Mouse (Mus musculus): Measurements from ENCODE around the gene Anapc11. TPM values are rescaled to one million over a fixed set of nuclear protein-coding genes. Genes with fewer than 3 reads are reported as not detected.
A peak's percentile ranks its signal among the peaks of the same experiment; 100 is the strongest.

The Anapc11 gene
- polyA plus RNA-seq, 1 experiment = 254 TPM

DNA sequence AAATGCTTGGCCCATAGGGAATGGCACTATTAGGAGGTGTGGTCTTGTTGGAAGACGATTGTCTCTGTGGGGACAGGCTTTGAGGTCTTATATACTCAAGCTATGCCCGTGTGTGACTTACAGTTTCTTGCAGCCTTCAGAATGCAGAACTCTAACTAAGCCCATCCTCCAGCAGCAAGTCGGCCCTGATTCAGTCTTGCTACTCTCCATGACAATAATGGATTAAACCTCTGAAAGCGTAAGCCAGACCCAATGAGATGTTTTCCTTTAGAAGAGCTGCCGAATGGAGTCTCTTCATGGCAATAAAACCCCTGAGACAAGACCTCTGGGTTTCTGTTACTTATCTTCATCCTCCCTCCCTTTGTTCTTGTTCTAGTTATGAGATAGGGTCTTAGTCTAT lies 36.6 kb downstream of the Anapc11 start:
- TF ChIP-seq MYOD1 (IDR thresholded peaks at IDR 0.05; ENCODE audit: control insufficient read depth, insufficient read length, low read depth) (no peak), MYOG (IDR thresholded peaks at IDR 0.05; ENCODE audit: control insufficient read depth, extremely low read depth, insufficient read length) (no peak), FOSL1 (IDR thresholded peaks at IDR 0.05; ENCODE audit: insufficient read depth, low read length, poor library complexity, severe bottlenecking) (no peak), USF1 (IDR thresholded peaks at IDR 0.05; ENCODE audit: low read depth) (no peak), CEBPB (IDR thresholded peaks at IDR 0.05; ENCODE audit: low read depth) (no peak), MAX (IDR thresholded peaks at IDR 0.05) (no peak), CTCF (IDR thresholded peaks at IDR 0.05; ENCODE audit: control insufficient read depth, insufficient read depth, insufficient read length) (no peak)
- no peaks in the 10 kb centered on the region for H3K27me3 ChIP-seq (ENCODE audit: control insufficient read depth, insufficient read depth, insufficient read length)
- H3K4me3 ChIP-seq (ENCODE audit: insufficient read depth, poor library complexity, severe bottlenecking) = no peak overlapping the region

DNA sequence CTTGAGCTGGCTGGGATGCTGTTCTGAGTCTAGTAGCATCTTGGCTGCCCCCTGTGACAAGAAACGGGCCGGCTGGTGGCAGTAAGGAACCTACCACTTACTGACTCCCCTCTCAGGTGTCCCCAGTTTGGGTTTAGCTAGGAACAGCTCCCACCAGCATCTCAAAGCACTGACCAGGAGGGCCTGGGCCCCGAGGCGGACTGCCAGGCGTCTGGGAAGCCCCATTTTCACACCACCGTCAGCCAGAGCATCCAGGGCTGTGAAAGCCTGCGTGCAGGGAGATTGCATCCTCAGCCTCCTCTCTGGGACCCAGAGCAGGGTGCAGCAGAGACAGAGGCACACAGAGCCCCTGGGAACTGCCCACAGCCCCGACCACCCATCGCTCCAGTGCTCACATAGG lies 43.0 kb downstream of the Anapc11 start:
- H3K79me3 ChIP-seq (ENCODE audit: low read depth) = no peaks in the 10 kb centered on the region
- no peak for TF ChIP-seq MYOD1 (IDR thresholded peaks at IDR 0.05; ENCODE audit: control insufficient read depth, insufficient read length, low read depth)
- no peak for TF ChIP-seq USF1 (IDR thresholded peaks at IDR 0.05; ENCODE audit: low read depth)
- TF ChIP-seq MYOG (IDR thresholded peaks at IDR 0.05; ENCODE audit: control insufficient read depth, extremely low read depth, insufficient read length) = no peak
- no peak for TF ChIP-seq CTCF (IDR thresholded peaks at IDR 0.05; ENCODE audit: control insufficient read depth, insufficient read depth, insufficient read length)
- TF ChIP-seq MAX (IDR thresholded peaks at IDR 0.05) = no peak
- TF ChIP-seq FOSL1 (IDR thresholded peaks at IDR 0.05; ENCODE audit: insufficient read depth, low read length, poor library complexity, severe bottlenecking) = no peak
- no peak for TF ChIP-seq CEBPB (IDR thresholded peaks at IDR 0.05; ENCODE audit: low read depth)
- peaks cover under 1% of the 10 kb centered on the region for H3K79me2 ChIP-seq (ENCODE audit: control insufficient read depth, insufficient read depth)
- no peak overlapping the region for H3K4me3 ChIP-seq (ENCODE audit: insufficient read depth, poor library complexity, severe bottlenecking)
- H3ac ChIP-seq (ENCODE audit: control insufficient read depth, insufficient read length, low read depth) = no peak overlapping the region
- H3K27me3 ChIP-seq (ENCODE audit: control insufficient read depth, insufficient read depth, insufficient read length) = no peaks in the 10 kb centered on the region
- no peaks in the 10 kb centered on the region for H3K36me3 ChIP-seq (ENCODE audit: control insufficient read depth, insufficient read depth)

More for the DNA sequence above, 36.6 kb downstream of the Anapc11 start:
- H3K79me3 ChIP-seq (ENCODE audit: low read depth) = peaks cover 38% of the 10 kb centered on the region
- H3K79me2 ChIP-seq (ENCODE audit: control insufficient read depth, insufficient read depth) = peaks cover 60% of the 10 kb centered on the region
- no peaks in the 10 kb centered on the region for H3K36me3 ChIP-seq (ENCODE audit: control insufficient read depth, insufficient read depth)
- H3ac ChIP-seq (ENCODE audit: control insufficient read depth, insufficient read length, low read depth) = no peak overlapping the region

DNA sequence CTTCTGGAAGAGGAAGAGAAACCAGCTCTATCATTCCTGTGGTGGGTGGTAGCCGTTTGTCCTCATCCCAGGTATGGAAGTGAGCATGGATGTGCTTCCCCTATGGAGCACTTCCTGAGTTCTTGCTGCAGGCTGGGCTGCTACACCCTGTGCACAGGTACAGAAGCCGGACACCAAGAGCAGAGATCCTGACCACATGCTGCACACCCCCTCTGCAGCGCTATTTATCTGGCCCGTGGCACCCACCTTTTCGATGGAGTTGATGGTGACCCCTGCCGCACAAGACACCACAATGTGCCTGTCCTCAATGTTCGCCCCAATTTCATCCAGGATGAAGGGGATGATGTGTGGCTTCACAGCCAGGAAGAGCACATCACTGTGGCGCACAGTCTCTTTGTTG lies 43.6 kb downstream of the Anapc11 start:
- TF ChIP-seq CEBPB (IDR thresholded peaks at IDR 0.05; ENCODE audit: low read depth) (no peak), MAX (IDR thresholded peaks at IDR 0.05) (no peak), MYOD1 (IDR thresholded peaks at IDR 0.05; ENCODE audit: control insufficient read depth, insufficient read length, low read depth) (no peak), CTCF (IDR thresholded peaks at IDR 0.05; ENCODE audit: control insufficient read depth, insufficient read depth, insufficient read length) (no peak), MYOG (IDR thresholded peaks at IDR 0.05; ENCODE audit: control insufficient read depth, extremely low read depth, insufficient read length) (no peak), FOSL1 (IDR thresholded peaks at IDR 0.05; ENCODE audit: insufficient read depth, low read length, poor library complexity, severe bottlenecking) (no peak), USF1 (IDR thresholded peaks at IDR 0.05; ENCODE audit: low read depth) (no peak)
- H3ac ChIP-seq (ENCODE audit: control insufficient read depth, insufficient read length, low read depth) = no peak overlapping the region
- no peak overlapping the region for H3K4me3 ChIP-seq (ENCODE audit: insufficient read depth, poor library complexity, severe bottlenecking)
- H3K36me3 ChIP-seq (ENCODE audit: control insufficient read depth, insufficient read depth) = no peaks in the 10 kb centered on the region
- H3K79me3 ChIP-seq (ENCODE audit: low read depth) = no peaks in the 10 kb centered on the region
- H3K27me3 ChIP-seq (ENCODE audit: control insufficient read depth, insufficient read depth, insufficient read length) = no peaks in the 10 kb centered on the region
- H3K79me2 ChIP-seq (ENCODE audit: control insufficient read depth, insufficient read depth) = no peaks in the 10 kb centered on the region

DNA sequence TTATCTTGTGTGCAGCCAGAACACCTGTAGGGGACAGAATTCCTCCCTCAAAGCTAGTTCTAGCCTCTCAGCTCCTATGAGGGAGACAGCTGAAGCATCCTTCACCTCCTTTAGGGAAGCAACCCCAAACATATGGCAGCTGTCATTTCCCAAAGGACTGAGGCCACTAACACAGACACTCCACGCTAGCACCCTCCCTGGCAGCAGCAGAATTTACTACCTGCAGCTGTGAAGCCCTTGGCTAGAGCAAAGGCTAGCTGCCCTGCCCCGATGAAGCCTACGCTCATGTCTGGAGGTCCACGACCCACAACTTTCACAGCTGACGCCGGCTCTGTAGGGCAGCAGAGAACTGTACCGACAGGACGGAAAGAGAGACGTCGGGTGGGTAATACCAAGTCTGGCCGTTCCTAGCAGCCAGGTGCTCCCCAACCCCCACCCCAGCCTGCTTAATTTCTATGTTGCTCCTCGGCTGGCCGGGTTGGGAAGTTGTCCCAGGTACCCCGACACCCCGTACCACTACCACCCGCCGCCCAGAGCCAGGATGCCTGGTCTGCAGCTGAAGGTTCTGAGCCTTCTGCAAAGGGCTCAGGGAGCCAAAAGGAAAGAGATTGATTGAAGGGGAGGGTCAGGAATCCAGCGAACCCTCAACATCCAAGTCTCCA lies 44.8 kb downstream of the Anapc11 start:
- Histone ChIP-seq H3K27me3 (ENCODE audit: control insufficient read depth, insufficient read depth, insufficient read length) (no peaks in the 10 kb centered on the region), H3ac (ENCODE audit: control insufficient read depth, insufficient read length, low read depth) (peak overlapping the region; percentile 60), H3K79me2 (ENCODE audit: control insufficient read depth, insufficient read depth) (no peaks in the 10 kb centered on the region), H3K36me3 (ENCODE audit: control insufficient read depth, insufficient read depth) (no peaks in the 10 kb centered on the region), H3K79me3 (ENCODE audit: low read depth) (no peaks in the 10 kb centered on the region), H3K4me3 (ENCODE audit: insufficient read depth, poor library complexity, severe bottlenecking) (peak overlapping the region; percentile 30)
- no peak for TF ChIP-seq USF1 (IDR thresholded peaks at IDR 0.05; ENCODE audit: low read depth)
- no peak for TF ChIP-seq MYOG (IDR thresholded peaks at IDR 0.05; ENCODE audit: control insufficient read depth, extremely low read depth, insufficient read length)
- TF ChIP-seq FOSL1 (IDR thresholded peaks at IDR 0.05; ENCODE audit: insufficient read depth, low read length, poor library complexity, severe bottlenecking) = no peak
- no peak for TF ChIP-seq CTCF (IDR thresholded peaks at IDR 0.05; ENCODE audit: control insufficient read depth, insufficient read depth, insufficient read length)
- TF ChIP-seq CEBPB (IDR thresholded peaks at IDR 0.05; ENCODE audit: low read depth) = no peak
- peak; percentile 52 for TF ChIP-seq MYOD1 (IDR thresholded peaks at IDR 0.05; ENCODE audit: control insufficient read depth, insufficient read length, low read depth)
- no peak for TF ChIP-seq MAX (IDR thresholded peaks at IDR 0.05)

- Histone ChIP-seq H3K4me3 (ENCODE audit: insufficient read depth, poor library complexity, severe bottlenecking) (peak within 1 kb of the TSS; percentile 30), H3K27me3 (ENCODE audit: control insufficient read depth, insufficient read depth, insufficient read length) (no peaks in the 10 kb centered on the region), H3ac (ENCODE audit: control insufficient read depth, insufficient read length, low read depth) (peak within 1 kb of the TSS; percentile 60), H3K79me3 (ENCODE audit: low read depth) (no peaks in the 10 kb centered on the region), H3K79me2 (ENCODE audit: control insufficient read depth, insufficient read depth) (no peaks in the 10 kb centered on the region), H3K36me3 (ENCODE audit: control insufficient read depth, insufficient read depth) (no peaks in the 10 kb centered on the region)
- peak; percentile 97 for TF ChIP-seq CEBPB (IDR thresholded peaks at IDR 0.05; ENCODE audit: low read depth)
- TF ChIP-seq MYOG (IDR thresholded peaks at IDR 0.05; ENCODE audit: control insufficient read depth, extremely low read depth, insufficient read length) = no peak
- TF ChIP-seq MAX (IDR thresholded peaks at IDR 0.05) = peak; percentile 85
Measured at GRCm38 (mm10) chr11:120643601-120643987, 45.4 kb downstream of the Anapc11 start, which contains the start of gene Pycr1. Pycr1 (minus strand) TSS chr11:120643769.

All from C2C12 (cell line).